Mouse (Mus musculus) ES-E14 (cell line): ENCODE results near the gene Mapk8ip3. TPM values are rescaled to one million over a fixed set of nuclear protein-coding genes. Genes with fewer than 3 reads are reported as not detected.
"Not testable (repeated sequence)": the region's sequence is repeated elsewhere in the genome, so short reads cannot be mapped to it uniquely, and the experiment has no call there.

Source experiments
- DNase-seq: peaks from one replicate; pipeline ENCODE4 v3.0.0-alpha.2; 2013; ENCODE audit warnings: low read depth, low spot score
- H3K27ac ChIP-seq: 2 replicates; pipeline ENCODE4 v1.5.1; 2012; ENCODE audit warnings: low read depth, mild to moderate bottlenecking, low read length, moderate library complexity, mixed read lengths; ENCODE audit not compliant: poor library complexity, insufficient read depth, severe bottlenecking
- H3K36me3 ChIP-seq: 2 replicates; pipeline ENCODE4 v1.6.1; 2012; ENCODE audit warnings: mild to moderate bottlenecking, low read length, moderate library complexity, mixed read lengths; ENCODE audit not compliant: control insufficient read depth, poor library complexity, insufficient read depth, severe bottlenecking
- H3K4me1 ChIP-seq, 2 experiments: fragments of 150-350 bp in 1 of 2; sonication (generic) in 1 of 2; 2 replicates each; pipeline ENCODE4 v1.6.1; 2012; ENCODE audit warnings: low read length in 2 of 2, mild to moderate bottlenecking in 1 of 2, mixed read lengths in 1 of 2; ENCODE audit not compliant: control insufficient read depth in 2 of 2, insufficient read depth in 2 of 2, poor library complexity in 1 of 2
- H3K4me3 ChIP-seq, 2 experiments: fragments of 150-350 bp in 1 of 2; sonication (generic) in 1 of 2; 2 replicates each; pipeline ENCODE4 v1.5.1; 2012; ENCODE audit warnings: low read length in 2 of 2, low read depth in 1 of 2, mild to moderate bottlenecking in 1 of 2, mixed read lengths in 1 of 2; ENCODE audit not compliant: insufficient read depth in 1 of 2, poor library complexity in 1 of 2, severe bottlenecking in 1 of 2
- H3K9ac ChIP-seq: 2 replicates; pipeline ENCODE4 v1.6.1; 2012; ENCODE audit warnings: low read depth, mild to moderate bottlenecking, low read length, mixed read lengths; ENCODE audit not compliant: poor library complexity, insufficient read depth, severe bottlenecking
- H3K9me3 ChIP-seq: fragments of 150-350 bp; sonication (generic); 2 replicates; pipeline ENCODE4 v1.6.1; 2012; ENCODE audit warnings: low read depth, mild to moderate bottlenecking, low read length; ENCODE audit not compliant: control insufficient read depth, insufficient read depth
- CHD2 ChIP-seq: IDR thresholded peaks from 2 replicates; pipeline ENCODE4 v1.6.1; 2014; ENCODE audit warnings: mild to moderate bottlenecking, low read depth, low read length, inconsistent platforms
- HCFC1 ChIP-seq: IDR thresholded peaks from 2 replicates; pipeline ENCODE4 v1.6.1; 2012; ENCODE audit warnings: low read length, inconsistent platforms, borderline replicate concordance; ENCODE audit not compliant: insufficient read depth
- MAFK ChIP-seq: IDR thresholded peaks from 2 replicates; pipeline ENCODE4 v1.6.1; 2014; ENCODE audit warnings: mild to moderate bottlenecking, low read depth, low read length, inconsistent platforms; ENCODE audit not compliant: insufficient read depth
- ZC3H11A ChIP-seq: IDR thresholded peaks from 2 replicates; pipeline ENCODE4 v1.6.1; 2012; ENCODE audit warnings: low read depth, mild to moderate bottlenecking, inconsistent platforms, low read length, borderline replicate concordance
- ZNF384 ChIP-seq: IDR thresholded peaks from 2 replicates; pipeline ENCODE4 v1.6.1; 2012; ENCODE audit warnings: low read depth, low read length, inconsistent platforms
- in situ Hi-C, 2 experiments: fragments of 600-800 bp; cut with MboI; formaldehyde crosslinking; loops; one replicate each; pipeline ENCODE4 v1.15.1; 2025; ENCODE audit warnings: low sequenced_read_pairs in 2 of 2, inconsistent platforms in 1 of 2; ENCODE audit not compliant: unreplicated experiment in 2 of 2
- total RNA-seq: library from RNA; depleted of rRNA; stranded (reverse); fragments of 300-350 nt; gene quantifications from 2 replicates; pipeline ENCODE4 v1.2.3, GENCODE M21; 2012

Mapk8ip3 gene
- total RNA-seq, 1 experiment: 55.7 TPM

- peaks cover 26% of the 10 kb centered on the region for H3K36me3 ChIP-seq
- H3K4me1 ChIP-seq: peaks cover 2% of the 10 kb centered on the region in 2 experiments; a peak in 1 of 4 replicates
Measured at GRCm38 (mm10) chr17:24953291-24953690, 16.5 kb upstream of the Mapk8ip3 start.

GRCm38 (mm10) chr17:24950671-24951070, 13.9 kb upstream of the Mapk8ip3 start:
- no peak for DNase-seq
- in situ Hi-C loops: no loop called here

More at GRCm38 (mm10) chr17:24953291-24953690, 16.5 kb upstream of the Mapk8ip3 start:
- DNase-seq: no peak
- in situ Hi-C loops: no loop called here
- Histone ChIP-seq H3K4me3 (no peak overlapping the region), H3K9ac (no peak overlapping the region), H3K9me3 (no peaks in the 10 kb centered on the region), H3K27ac (no peak overlapping the region)
- no peak for TF ChIP-seq ZNF384
- no peak for TF ChIP-seq HCFC1
- no peak for TF ChIP-seq MAFK
- TF ChIP-seq CHD2: no peak
- TF ChIP-seq ZC3H11A: no peak

GRCm38 (mm10) chr17:24948204-24948603, 11.4 kb upstream of the Mapk8ip3 start:
- H3K27ac ChIP-seq: no peak overlapping the region
- no peaks in the 10 kb centered on the region for H3K9me3 ChIP-seq
- in situ Hi-C loops: no loop called here
- DNase-seq: no peak
- H3K4me1 ChIP-seq: peaks cover 2% of the 10 kb centered on the region in 2 experiments; a peak in 1 of 4 replicates
- peaks cover 39% of the 10 kb centered on the region for H3K36me3 ChIP-seq
- no peak overlapping the region for H3K9ac ChIP-seq
- H3K4me3 ChIP-seq: no peak overlapping the region
- TF ChIP-seq CHD2 (no peak), ZC3H11A (no peak), MAFK (no peak), ZNF384 (no peak), HCFC1 (no peak)

More at GRCm38 (mm10) chr17:24950671-24951070, 13.9 kb upstream of the Mapk8ip3 start:
- TF ChIP-seq MAFK (no peak), HCFC1 (no peak), ZNF384 (no peak), ZC3H11A (no peak), CHD2 (no peak)
- H3K9ac ChIP-seq: no peak overlapping the region
- peak overlapping the region; percentile 60; the same call in 1 of the 2 replicates for H3K27ac ChIP-seq
- no peak overlapping the region for H3K4me3 ChIP-seq
- H3K9me3 ChIP-seq: no peaks in the 10 kb centered on the region
- peaks cover 2% of the 10 kb centered on the region in 2 experiments; a peak in 1 of 4 replicates for H3K4me1 ChIP-seq
- peaks cover 39% of the 10 kb centered on the region for H3K36me3 ChIP-seq

GRCm38 (mm10) chr17:24943589-24943988, 6.8 kb upstream of the Mapk8ip3 start:
- H3K4me1 ChIP-seq, H3K9me3 ChIP-seq, DNase-seq, H3K9ac ChIP-seq, H3K4me3 ChIP-seq, H3K27ac ChIP-seq, in situ Hi-C loops: not testable (repeated sequence)
- peaks cover 36% of the 10 kb centered on the region for H3K36me3 ChIP-seq

GRCm38 (mm10) chr17:24943036-24943435, 6.3 kb upstream of the Mapk8ip3 start:
- Histone ChIP-seq H3K9me3 (no peaks in the 10 kb centered on the region), H3K36me3 (peaks cover 31% of the 10 kb centered on the region), H3K4me3 (no peak overlapping the region), H3K27ac (no peak overlapping the region), H3K4me1 (no peaks in the 10 kb centered on the region), H3K9ac (no peak overlapping the region)
- no peak for DNase-seq
- in situ Hi-C loops: no loop called here
- TF ChIP-seq ZC3H11A (no peak), MAFK (no peak), ZNF384 (no peak), HCFC1 (no peak), CHD2 (no peak)
